Mouse (Mus musculus) heart, embryonic 14.5 days (tissue): ENCODE data around the gene Fam89a. TPM values are rescaled to one million over a fixed set of nuclear protein-coding genes. Genes with fewer than 3 reads are reported as not detected.

ENCODE experiments used
- ATAC-seq: fragments of 200-750 bp; cut with Nextera tagmentation; 2 replicates; pipeline ENCODE4 v1.8.0; 2017; ENCODE audit warnings: low read depth, moderate TSS enrichment; ENCODE audit not compliant: insufficient number of reproducible peaks, insufficient read depth, low FRiP score
- H3K27ac ChIP-seq, 2 experiments: fragments of 200-500 bp in 1 of 2; fragments of 300-500 bp in 1 of 2; sonication (generic) in 1 of 2; replicated peaks in 1 of 2; 2 replicates each; pipeline ENCODE4 v1.5.1; 2012 to 2014; ENCODE audit warnings: low read depth in 2 of 2, low read length in 2 of 2, control low read depth in 1 of 2, mild to moderate bottlenecking in 1 of 2, mixed read lengths in 1 of 2; ENCODE audit not compliant: control insufficient read depth in 1 of 2, insufficient read depth in 1 of 2
- H3K27me3 ChIP-seq: fragments of 300-500 bp; sonication (generic); 2 replicates; pipeline ENCODE4 v1.6.1; 2014; ENCODE audit warnings: mild to moderate bottlenecking, low read length, control low read depth; ENCODE audit not compliant: control insufficient read depth, insufficient read depth
- H3K36me3 ChIP-seq: fragments of 300-500 bp; sonication (generic); 2 replicates; pipeline ENCODE4 v1.6.1; 2014; ENCODE audit warnings: mild to moderate bottlenecking, control low read depth, low read length, mixed read lengths; ENCODE audit not compliant: control insufficient read depth, insufficient read depth
- H3K4me1 ChIP-seq, 2 experiments: fragments of 200-500 bp in 1 of 2; fragments of 300-500 bp in 1 of 2; sonication (generic) in 1 of 2; 2 replicates each; pipeline ENCODE4 v1.6.1; 2012 to 2014; ENCODE audit warnings: low read length in 2 of 2, control low read depth in 1 of 2, mixed read lengths in 1 of 2; ENCODE audit not compliant: control insufficient read depth in 2 of 2, insufficient read depth in 2 of 2
- H3K4me2 ChIP-seq: fragments of 300-500 bp; sonication (generic); 2 replicates; pipeline ENCODE4 v1.6.1; 2014; ENCODE audit warnings: mild to moderate bottlenecking, low read length
- H3K4me3 ChIP-seq, 2 experiments: fragments of 200-500 bp in 1 of 2; fragments of 300-500 bp in 1 of 2; sonication (generic) in 1 of 2; 2 replicates each; pipeline ENCODE4 v1.5.1; 2012 to 2014; ENCODE audit warnings: low read length in 2 of 2, mild to moderate bottlenecking in 2 of 2, control low read depth in 1 of 2, low read depth in 1 of 2, moderate library complexity in 1 of 2; ENCODE audit not compliant: control insufficient read depth in 1 of 2, insufficient read depth in 1 of 2
- H3K9ac ChIP-seq: fragments of 300-500 bp; sonication (generic); 2 replicates; pipeline ENCODE4 v1.6.1; 2014; ENCODE audit warnings: mild to moderate bottlenecking, low read length
- H3K9me3 ChIP-seq: fragments of 300-500 bp; sonication (generic); 2 replicates; pipeline ENCODE4 v1.6.1; 2016; ENCODE audit warnings: low read length, control low read depth; ENCODE audit not compliant: control insufficient read depth
- WGBS: fragments of 180-500 bp; shearing (Covaris S2); extraction: QIAGEN DNeasy Blood & Tissue Kit; methylation state at CpG from one replicate; pipeline ENCODE4 v1.1.7; 2014; 5-methylcytosine and 5-hydroxymethylcytosine counted together
- polyA plus RNA-seq: library from polyadenylated mRNA; unstranded; fragments of >200 nt; fragmentation: Nextera tagmentation; extraction: Ambion mirVana; gene quantifications from 2 replicates; pipeline ENCODE4 v1.2.1, GENCODE M21; 2014

The Fam89a gene
- polyA plus RNA-seq, 1 experiment from 2014 or later = 1.2 TPM

DNA sequence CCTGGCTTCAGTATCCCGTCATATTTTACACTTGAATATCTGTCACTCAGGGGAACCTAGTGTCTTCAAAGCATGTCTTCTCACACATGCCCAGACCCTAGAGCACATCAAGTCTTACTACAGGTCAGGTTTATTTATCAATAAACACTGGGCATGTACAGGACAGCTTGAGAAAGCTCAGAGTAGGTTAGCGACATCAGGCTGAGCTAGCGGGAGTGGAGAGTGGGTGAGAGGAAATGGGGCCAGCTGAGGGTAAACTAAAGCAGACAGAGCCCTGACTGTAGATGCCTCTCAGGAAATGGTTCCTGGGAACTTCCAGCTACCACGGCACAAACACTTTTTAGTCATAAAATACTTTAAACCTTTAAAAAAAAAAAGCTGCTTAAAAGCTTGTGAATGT, 48.1 kb downstream of the Fam89a start:
- Histone ChIP-seq H3K36me3 (peaks cover 52% of the 10 kb centered on the region), H3K4me3 (no peak overlapping the region), H3K4me2 (no peak overlapping the region), H3K9me3 (no peaks in the 10 kb centered on the region), H3K27me3 (no peaks in the 10 kb centered on the region), H3K4me1 (no peaks in the 10 kb centered on the region), H3K9ac (no peak overlapping the region), H3K27ac (no peak overlapping the region)
- 68% methylated on average over 4 of the region's 4 CpGs for WGBS
- no peak for ATAC-seq

DNA sequence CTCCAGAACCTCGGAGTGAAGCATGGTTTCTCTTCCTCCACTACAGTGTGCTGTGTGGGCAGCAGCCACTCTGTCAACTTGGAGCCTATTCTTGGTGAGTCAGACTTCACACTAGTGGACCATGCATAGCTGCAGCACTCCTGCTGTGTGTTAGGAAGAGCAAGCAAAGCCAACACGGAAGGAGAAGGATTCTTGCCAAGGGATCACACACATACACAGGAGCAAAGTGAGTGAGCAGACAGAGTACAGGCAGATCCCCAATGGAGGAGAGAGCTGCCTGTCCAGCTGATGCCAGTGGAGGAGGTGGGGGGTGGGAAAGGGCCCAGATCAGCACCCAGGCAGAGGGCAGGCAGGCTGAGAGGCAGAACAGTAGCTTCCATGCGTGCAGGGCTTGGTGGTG, 49.4 kb downstream of the Fam89a start:
- no peaks in the 10 kb centered on the region for H3K9me3 ChIP-seq
- H3K27me3 ChIP-seq = no peaks in the 10 kb centered on the region
- no peak overlapping the region for H3K27ac ChIP-seq
- peaks cover 55% of the 10 kb centered on the region for H3K36me3 ChIP-seq
- no peaks in the 10 kb centered on the region for H3K4me1 ChIP-seq
- 79% methylated on average over 3 of the region's 3 CpGs for WGBS
- no peak overlapping the region for H3K4me3 ChIP-seq
- H3K9ac ChIP-seq = no peak overlapping the region
- no peak for ATAC-seq
- no peak overlapping the region for H3K4me2 ChIP-seq

DNA sequence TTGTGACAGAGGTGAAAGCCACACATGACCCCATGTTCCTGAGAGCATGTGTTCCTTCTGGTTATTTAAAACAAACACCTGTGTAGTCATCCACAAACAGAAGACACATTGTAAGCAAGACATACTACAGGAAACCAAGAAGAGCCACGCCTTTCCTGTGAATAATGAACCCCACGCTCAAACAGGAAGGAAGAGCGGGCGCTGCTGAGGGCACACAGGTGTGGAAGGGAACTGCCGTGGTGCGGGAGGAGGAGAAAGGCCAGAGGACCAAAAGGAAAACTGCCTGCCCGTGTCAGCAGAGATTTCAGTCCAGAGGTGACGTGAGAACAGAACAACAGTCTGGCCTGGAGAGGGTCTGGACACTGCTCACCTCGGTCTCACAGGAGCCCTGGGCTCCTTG, 50.6 kb downstream of the Fam89a start:
- no peaks in the 10 kb centered on the region for H3K9me3 ChIP-seq
- 79% methylated on average over 9 of the region's 9 CpGs for WGBS
- no peaks in the 10 kb centered on the region for H3K27me3 ChIP-seq
- no peak overlapping the region for H3K4me2 ChIP-seq
- no peak overlapping the region for H3K9ac ChIP-seq
- H3K4me1 ChIP-seq = no peaks in the 10 kb centered on the region
- no peak overlapping the region for H3K27ac ChIP-seq
- H3K4me3 ChIP-seq = no peak overlapping the region
- H3K36me3 ChIP-seq = peaks cover 50% of the 10 kb centered on the region
- ATAC-seq = no peak

DNA sequence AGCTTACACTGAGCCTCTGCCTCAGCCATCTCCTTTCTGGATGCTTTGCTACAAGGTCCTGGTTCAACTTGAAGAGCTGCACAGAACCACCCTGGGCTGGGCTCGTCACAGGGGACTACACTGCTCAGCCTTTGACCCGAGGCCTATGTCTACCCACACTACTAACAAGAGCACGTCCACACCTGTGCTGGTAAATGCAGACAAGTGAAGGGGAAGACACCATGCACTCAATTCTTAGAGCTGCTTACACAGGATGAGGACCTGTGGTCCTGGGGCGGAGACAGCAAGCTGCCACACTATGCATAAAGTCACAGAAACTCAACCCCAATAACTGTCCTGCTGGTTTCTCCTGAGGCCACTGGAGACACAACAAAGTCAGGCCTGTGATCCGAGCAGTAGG, 51.4 kb downstream of the Fam89a start:
- H3K9ac ChIP-seq = no peak overlapping the region
- peaks cover 46% of the 10 kb centered on the region for H3K36me3 ChIP-seq
- no peaks in the 10 kb centered on the region for H3K4me1 ChIP-seq
- 86% methylated on average over 5 of the region's 5 CpGs for WGBS
- H3K4me2 ChIP-seq = no peak overlapping the region
- H3K27ac ChIP-seq = no peak overlapping the region
- no peak overlapping the region for H3K4me3 ChIP-seq
- H3K9me3 ChIP-seq = no peaks in the 10 kb centered on the region
- no peaks in the 10 kb centered on the region for H3K27me3 ChIP-seq
- no peak for ATAC-seq

DNA sequence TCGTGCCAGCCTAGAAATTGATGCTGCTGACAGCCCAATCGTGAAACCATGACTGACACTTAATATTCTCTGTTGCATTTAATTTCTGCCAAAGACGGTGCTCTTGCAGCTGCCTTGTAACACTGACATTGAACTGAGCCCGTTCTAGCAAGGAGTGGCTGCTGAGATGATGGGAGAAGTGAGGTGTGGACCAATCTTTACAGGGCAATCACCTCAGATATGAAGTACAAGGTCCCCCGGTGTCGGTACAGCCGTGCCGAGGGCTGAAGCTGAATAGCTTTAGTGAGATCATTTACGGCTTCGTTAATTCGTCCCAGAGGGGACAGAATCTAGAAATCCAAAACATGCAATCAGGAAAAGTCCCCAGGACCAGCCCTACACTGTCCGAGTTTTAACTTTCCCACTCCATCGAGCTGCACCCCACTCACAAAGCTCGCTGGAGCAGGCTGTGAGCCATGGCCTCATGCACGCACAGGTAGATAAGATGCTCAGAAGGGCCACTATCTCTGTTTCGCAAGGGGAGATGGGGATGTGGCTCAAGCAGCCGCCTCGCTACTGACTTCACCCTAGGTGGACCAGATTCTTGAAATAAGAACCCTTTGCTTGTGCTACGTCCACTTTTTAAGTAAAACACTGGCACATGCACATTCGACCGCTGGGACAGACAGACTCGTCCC, 56.1 kb downstream of the Fam89a start:
- Histone ChIP-seq H3K9ac (no peak overlapping the region), H3K36me3 (peaks cover 63% of the 10 kb centered on the region), H3K4me2 (no peak overlapping the region), H3K27me3 (no peaks in the 10 kb centered on the region), H3K27ac (no peak overlapping the region), H3K4me3 (no peak overlapping the region), H3K4me1 (no peaks in the 10 kb centered on the region), H3K9me3 (no peaks in the 10 kb centered on the region)
- no peak for ATAC-seq
- 90% methylated on average over 22 of the region's 22 CpGs for WGBS

DNA sequence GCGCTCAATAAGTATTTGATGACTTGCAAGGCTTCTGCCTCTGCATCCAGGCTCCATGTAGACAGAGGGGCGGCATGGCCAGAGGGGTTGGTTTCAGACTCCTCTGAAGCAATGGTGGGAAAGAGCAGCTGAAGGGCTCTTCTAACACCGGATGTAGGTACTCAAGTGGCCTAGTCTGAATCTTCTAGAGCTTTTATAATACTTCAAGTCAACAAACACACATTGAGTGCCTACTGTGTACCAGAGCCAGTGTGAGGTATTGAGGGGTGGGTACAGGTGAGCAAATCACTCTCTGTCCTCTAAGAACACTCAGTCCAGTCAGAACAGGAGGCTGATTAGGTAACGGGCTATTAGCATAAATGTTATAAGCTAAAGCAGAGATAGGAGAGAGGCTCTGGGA, 59.9 kb downstream of the Fam89a start:
- ATAC-seq = no peak
- 92% methylated on average over 4 of the region's 4 CpGs for WGBS
- no peak overlapping the region for H3K4me3 ChIP-seq
- H3K27me3 ChIP-seq = no peaks in the 10 kb centered on the region
- no peak overlapping the region for H3K27ac ChIP-seq
- H3K36me3 ChIP-seq = peaks cover 49% of the 10 kb centered on the region
- H3K4me2 ChIP-seq = no peak overlapping the region
- no peak overlapping the region for H3K9ac ChIP-seq
- no peaks in the 10 kb centered on the region for H3K4me1 ChIP-seq
- H3K9me3 ChIP-seq = no peaks in the 10 kb centered on the region

Other genes starting within 250 kb of the Fam89a start
- 22.6 and 23.8 TPM in 2 replicates for gene Cog2, start 231.1 kb downstream of the Fam89a start, polyA plus RNA-seq
- 1.1 and 1.3 TPM in 2 replicates for gene Agt, start 182.1 kb downstream of the Fam89a start, polyA plus RNA-seq
- 0.14 and 0.22 TPM in 2 replicates for gene Capn9, start 175.7 kb downstream of the Fam89a start, polyA plus RNA-seq
- 64.1 and 66.2 TPM in 2 replicates for gene 2310022B05Rik, start 88.5 kb downstream of the Fam89a start, polyA plus RNA-seq
- 30.5 and 34.1 TPM in 2 replicates for gene Ttc13, start 29.8 kb downstream of the Fam89a start, polyA plus RNA-seq
- gene Arv1, start 29.7 kb downstream of the Fam89a start, polyA plus RNA-seq = 14.0 and 17.3 TPM in 2 replicates
- 0.16 and 0.22 TPM in 2 replicates for gene Trim67, start 41.3 kb upstream of the Fam89a start, polyA plus RNA-seq
- 115 and 117 TPM in 2 replicates for gene Gnpat, start 111.2 kb upstream of the Fam89a start, polyA plus RNA-seq
- 41.9 and 43.8 TPM in 2 replicates for gene 2810004N23Rik, start 111.3 kb upstream of the Fam89a start, polyA plus RNA-seq
- 5.8 and 6.5 TPM in 2 replicates for gene Exoc8, start 145.9 kb upstream of the Fam89a start, polyA plus RNA-seq
- gene Sprtn, start 146.1 kb upstream of the Fam89a start, polyA plus RNA-seq = 6.5 and 6.8 TPM in 2 replicates
- 25.5 and 26.0 TPM in 2 replicates for gene Egln1, start 197.5 kb upstream of the Fam89a start, polyA plus RNA-seq